Mouse (Mus musculus) urinary bladder, adult 18-20 months (tissue): Measurements from ENCODE around the gene Lrp2.

Experiments
- DNase-seq, 2 experiments: peaks; one replicate each; pipeline ENCODE4 v3.0.0; 2022; ENCODE audit warnings: low spot score in 2 of 2, mixed read lengths in 2 of 2

Gene Lrp2

GRCm38 (mm10) chr2:69585886-69586398 lies at the start of gene Lrp2:
Lrp2 (minus strand) TSS chr2:69586065.
- DNase-seq, result peak in 1 of 2 experiments; percentile 30

GRCm38 (mm10) chr2:69635064-69635701 lies 49.3 kb upstream of the Lrp2 start:
- no peak for DNase-seq

- no peak for DNase-seq
Observed at GRCm38 (mm10) chr2:69631449-69631848, 45.6 kb upstream of the Lrp2 start.

GRCm38 (mm10) chr2:69630792-69631191 lies 44.9 kb upstream of the Lrp2 start:
- DNase-seq, result peak; percentile 34 to 57

GRCm38 (mm10) chr2:69629914-69630313 lies 44.0 kb upstream of the Lrp2 start:
- no peak for DNase-seq

GRCm38 (mm10) chr2:69629215-69629614 lies 43.4 kb upstream of the Lrp2 start:
- DNase-seq, result no peak

- no peak for DNase-seq
Observed at GRCm38 (mm10) chr2:69619286-69619685, 33.4 kb upstream of the Lrp2 start.

- DNase-seq, result no peak
Observed at GRCm38 (mm10) chr2:69618336-69618735, 32.5 kb upstream of the Lrp2 start.

- DNase-seq, result no peak
Observed at GRCm38 (mm10) chr2:69613237-69613636, 27.4 kb upstream of the Lrp2 start.

GRCm38 (mm10) chr2:69612716-69613115 lies 26.9 kb upstream of the Lrp2 start:
- DNase-seq, result no peak

- no peak for DNase-seq
Observed at GRCm38 (mm10) chr2:69612237-69612636, 26.4 kb upstream of the Lrp2 start.

GRCm38 (mm10) chr2:69606621-69607020 lies 20.8 kb upstream of the Lrp2 start:
- DNase-seq, result no peak

GRCm38 (mm10) chr2:69603726-69604393 lies 18.0 kb upstream of the Lrp2 start:
- DNase-seq, result no peak

- no peak for DNase-seq
Observed at GRCm38 (mm10) chr2:69593168-69593567, 7.3 kb upstream of the Lrp2 start.

- no peak for DNase-seq
Observed at GRCm38 (mm10) chr2:69592536-69592935, 6.7 kb upstream of the Lrp2 start.

- DNase-seq, result no peak
Observed at GRCm38 (mm10) chr2:69591966-69592505, 6.2 kb upstream of the Lrp2 start.

- DNase-seq, result no peak
Observed at GRCm38 (mm10) chr2:69590548-69590947, 4.7 kb upstream of the Lrp2 start.

- DNase-seq, result no peak
Observed at GRCm38 (mm10) chr2:69587896-69588295, 2.0 kb upstream of the Lrp2 start.

- no peak for DNase-seq
Observed at GRCm38 (mm10) chr2:69586821-69587728, 1.2 kb upstream of the Lrp2 start.

- DNase-seq, result peak in 1 of 2 experiments; percentile 20
Observed at GRCm38 (mm10) chr2:69585191-69585885, 527 bp downstream of the Lrp2 start.
